Mouse (Mus musculus) thymus, postnatal 0 days (tissue): Measurements from ENCODE around the gene Gnb2. TPM values are rescaled to one million over a fixed set of nuclear protein-coding genes. Genes with fewer than 3 reads are reported as not detected.
A peak's percentile ranks its signal among the peaks of the same experiment; 100 is the strongest.

Source experiments
- DNase-seq: peaks from one replicate; pipeline ENCODE4 v3.0.0-alpha.2; 2015; ENCODE audit warnings: low spot score
- polyA plus RNA-seq: library from polyadenylated mRNA; unstranded; fragments of >200 nt; fragmentation: Nextera tagmentation; extraction: Ambion mirVana; gene quantifications from 2 replicates; pipeline ENCODE4 v1.2.1, GENCODE M21; 2015

The Gnb2 gene
- polyA plus RNA-seq, 1 experiment from 2014 or later, result 451 TPM

- no peak for DNase-seq
These were observed 7.7 kb upstream of the Gnb2 start for GRCm38 (mm10) chr5:137540991-137541390.

DNA sequence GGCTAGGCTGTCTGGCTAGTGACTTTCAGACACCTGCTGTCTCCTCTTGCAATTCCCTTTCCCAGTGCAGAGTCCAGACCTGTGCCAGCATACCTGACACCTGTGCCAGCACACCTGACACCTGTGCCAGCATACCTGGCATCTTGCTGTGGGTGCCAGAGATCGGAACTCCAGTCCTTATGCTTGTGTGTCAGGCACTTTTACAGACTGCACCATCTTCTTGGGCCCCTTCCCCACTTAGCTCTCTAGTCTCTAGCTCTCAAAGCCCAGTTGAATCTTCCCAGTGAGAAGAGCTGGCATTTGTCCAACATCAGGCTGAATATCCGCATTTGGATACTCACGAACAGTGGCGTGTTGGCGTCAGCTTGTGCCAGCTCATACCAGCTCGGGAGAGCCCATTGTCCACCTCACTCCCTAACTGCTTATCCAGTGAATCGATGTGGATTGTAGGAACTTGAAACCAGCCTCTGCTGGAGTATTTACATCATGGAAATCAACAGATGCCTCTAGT is 6.0 kb upstream of the Gnb2 start:
- no peak for DNase-seq

GRCm38 (mm10) chr5:137537461-137537860 is 4.2 kb upstream of the Gnb2 start:
- no peak for DNase-seq

- no peak for DNase-seq
These were observed 2.0 kb upstream of the Gnb2 start for GRCm38 (mm10) chr5:137535318-137535717.

DNA sequence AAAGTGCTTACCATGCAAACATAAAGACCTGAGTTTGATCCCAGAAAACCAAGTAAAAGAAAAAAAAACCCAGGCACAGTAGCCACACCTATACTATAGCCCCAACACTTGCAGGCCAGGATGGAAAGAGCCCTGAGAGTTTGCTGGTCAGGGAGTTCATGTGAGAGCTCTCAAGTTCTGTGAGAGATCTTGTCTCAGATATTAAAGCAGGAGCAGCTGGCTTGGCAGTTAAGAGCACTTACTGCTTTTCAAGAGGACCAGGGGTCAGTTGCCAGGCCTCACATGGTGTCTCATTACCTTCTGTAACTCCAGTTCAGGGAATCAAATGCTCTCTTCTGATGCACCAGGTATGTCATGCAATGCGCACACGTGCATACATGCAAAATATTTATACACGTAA is 1.5 kb upstream of the Gnb2 start:
- DNase-seq, result no peak

DNA sequence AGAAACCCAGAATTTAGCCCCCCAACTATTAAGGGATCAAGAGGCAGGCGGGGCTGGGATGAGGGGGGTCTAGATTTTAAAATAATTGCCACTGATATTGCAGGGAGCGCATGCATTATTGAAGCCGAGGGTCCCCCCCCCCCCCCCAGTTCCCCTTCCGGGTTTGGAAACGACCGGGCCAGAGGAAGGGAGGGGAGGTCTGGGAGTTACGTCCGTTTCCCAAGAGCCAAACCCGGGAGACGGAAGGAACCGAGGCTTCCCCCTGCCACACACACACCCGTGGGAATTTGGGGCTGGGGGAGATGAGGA is 548 bp downstream of the Gnb2 start:
- DNase-seq, result no peak

DNA sequence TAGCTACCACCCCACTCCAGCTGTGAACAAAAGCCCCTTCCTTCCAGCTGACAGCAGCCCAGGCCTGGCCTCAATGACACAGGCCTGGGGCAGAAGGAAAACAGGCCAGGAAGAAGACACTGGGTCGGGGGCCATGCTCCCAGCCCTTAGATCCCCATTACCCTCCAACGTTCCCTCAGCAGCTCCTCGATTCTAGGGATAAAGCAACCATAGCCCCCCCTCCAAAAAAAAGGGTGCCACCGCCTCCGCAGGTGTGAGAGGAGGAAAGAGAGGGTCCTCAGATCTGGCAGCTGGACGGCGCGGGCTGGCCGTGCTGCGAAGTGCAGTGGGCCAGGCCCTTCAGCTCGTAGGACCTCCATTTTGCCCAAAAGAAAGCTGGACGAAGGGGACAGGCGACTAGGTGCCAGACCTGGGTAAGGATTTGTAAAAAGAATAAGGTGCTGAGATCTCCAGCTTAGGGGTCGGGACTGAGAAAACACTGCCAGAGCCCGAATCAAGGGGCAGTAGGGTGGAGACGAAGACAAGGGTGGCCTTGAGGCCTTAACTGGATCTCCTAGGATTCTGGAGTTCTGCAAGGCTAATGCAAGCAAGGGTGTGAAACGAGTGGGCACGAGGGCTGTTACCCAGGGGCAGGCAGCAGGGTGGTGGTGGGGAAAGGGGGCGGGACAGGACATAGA is 1.0 kb downstream of the Gnb2 start:
- DNase-seq, result no peak

DNA sequence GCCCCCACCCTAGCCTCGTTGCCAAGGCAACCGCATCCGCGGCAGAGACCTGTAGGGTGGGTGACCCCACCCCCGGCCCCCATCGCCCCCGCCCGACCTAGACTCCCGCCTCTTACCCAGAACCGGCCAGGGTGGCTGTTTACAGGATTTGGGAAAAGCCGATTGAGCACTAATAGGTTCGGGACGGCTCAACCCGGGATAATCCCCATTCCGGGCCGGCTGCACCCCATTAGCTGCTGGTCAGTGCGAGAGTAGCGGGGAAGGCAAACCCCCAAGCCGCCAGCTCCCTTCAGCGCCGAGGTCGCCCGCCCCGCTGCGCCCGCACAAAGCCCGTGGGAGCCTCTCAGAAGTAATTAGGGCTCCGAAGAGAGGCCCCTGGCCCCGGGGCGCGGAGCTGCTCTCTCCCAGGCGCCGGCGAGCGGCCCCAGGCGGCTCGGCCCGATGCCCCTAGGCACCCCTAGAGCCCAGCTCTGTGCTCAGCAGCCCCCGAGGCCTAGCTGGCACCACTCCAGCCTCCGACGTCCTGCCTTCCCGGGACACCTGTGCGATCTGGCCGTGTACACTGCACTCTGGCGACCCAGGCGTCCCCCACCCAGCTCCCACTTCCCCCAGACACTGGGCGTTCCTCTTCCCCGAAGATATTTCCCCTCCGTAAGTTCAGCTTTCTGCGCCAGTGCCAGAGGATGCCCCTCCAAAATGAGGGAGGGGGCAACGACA is 1.7 kb downstream of the Gnb2 start:
- DNase-seq, result no peak

DNA sequence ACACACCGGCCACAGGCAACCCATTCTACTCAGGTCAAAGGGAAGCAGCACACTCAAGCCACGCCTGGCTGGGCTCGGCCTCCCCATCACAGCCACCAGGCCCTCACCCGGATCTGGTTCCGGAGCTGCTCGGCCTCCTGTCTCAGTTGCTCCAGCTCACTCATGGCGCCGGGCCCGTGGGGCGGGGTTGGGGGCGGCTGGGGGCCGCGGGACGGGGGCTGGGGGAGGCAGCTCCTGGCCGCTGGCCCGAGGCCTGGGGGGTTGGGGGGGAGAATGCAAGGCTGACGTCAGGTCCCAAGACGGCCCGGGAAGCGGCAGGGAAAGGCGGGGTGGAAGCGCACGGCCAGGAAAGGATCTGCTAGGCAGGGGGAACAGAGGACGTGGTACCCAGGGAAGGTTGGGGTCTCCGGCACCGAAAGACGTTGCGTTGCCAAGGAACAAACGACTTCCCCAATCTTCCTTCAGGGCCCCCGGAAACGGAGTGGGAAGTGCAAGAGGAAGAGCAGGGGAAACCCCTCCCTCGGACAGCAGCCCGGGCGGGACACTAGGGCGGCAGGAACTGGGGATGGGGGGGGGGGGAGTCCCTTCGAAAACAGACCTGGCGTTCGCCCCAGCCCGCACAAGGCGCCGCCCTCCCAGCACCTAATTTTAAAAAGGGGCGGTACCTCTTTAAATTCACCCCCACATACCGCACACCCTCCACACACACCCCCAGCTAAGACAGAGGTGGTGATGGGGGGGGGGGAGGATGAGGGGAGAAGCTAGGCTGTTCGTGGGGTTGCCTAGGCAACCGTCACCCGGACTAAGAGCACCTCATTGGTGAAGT is 2.5 kb downstream of the Gnb2 start:
- peak; percentile 80 for DNase-seq

DNA sequence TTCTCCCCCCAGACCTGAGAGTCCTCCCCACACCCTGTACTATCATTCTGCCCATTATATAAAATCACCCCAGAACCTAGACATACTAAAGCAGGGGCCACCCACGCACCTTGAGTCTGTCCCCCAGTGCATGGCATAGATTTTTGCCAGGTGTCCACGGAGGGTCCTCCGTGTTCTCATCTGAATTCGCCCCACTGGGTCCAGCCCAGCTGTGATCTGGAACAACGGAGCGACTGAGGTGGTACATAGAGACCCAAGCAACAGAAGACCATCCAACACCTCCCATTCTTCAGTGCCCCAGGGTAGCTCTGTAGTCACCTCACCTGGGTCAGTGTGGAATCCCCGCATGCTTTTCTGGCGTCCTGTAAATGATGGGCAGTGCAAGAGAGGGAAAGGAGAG is 3.2 kb downstream of the Gnb2 start:
- DNase-seq, result no peak

DNA sequence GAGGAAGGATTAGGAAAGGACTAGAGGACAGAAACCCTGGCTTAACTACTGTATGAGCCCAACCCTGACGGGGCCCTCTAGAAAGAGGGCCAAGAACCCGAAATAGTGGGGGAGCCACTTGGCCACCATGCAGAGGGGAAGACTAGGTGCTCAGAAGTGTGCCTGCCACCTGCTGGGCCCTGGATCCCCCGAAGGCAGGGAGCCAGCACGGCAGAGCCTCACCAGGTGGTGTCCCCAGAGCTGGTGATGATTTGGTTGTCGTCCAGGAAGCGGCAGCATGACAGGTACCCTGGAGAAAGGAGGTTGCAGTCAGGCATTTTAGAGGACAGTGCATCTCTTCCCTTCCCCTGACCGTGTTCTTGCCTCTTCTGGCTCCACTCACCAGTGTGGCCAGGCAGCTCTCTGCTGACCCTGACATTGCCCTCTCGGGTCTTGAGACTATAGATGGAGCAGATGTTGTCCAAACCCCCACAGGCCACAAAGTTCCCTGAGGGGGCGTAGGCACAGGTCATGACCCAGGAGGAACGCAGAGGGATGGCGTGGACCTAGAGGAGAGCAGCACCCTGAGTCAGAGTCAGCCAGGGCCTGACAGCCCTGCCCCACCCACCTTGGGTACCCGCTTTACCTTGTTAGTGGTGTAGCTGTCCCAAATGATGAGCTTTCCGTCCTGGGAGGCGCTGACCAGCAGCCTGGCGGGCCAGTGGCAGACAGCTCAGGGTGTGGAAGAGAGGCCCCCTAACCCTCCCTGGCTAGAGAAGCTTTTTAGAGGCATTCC is 3.9 kb downstream of the Gnb2 start:
- no peak for DNase-seq

- no peak for DNase-seq
These were observed 4.9 kb downstream of the Gnb2 start for GRCm38 (mm10) chr5:137528247-137528968.

- no peak for DNase-seq
These were observed 5.9 kb downstream of the Gnb2 start for GRCm38 (mm10) chr5:137527413-137527812.

DNA sequence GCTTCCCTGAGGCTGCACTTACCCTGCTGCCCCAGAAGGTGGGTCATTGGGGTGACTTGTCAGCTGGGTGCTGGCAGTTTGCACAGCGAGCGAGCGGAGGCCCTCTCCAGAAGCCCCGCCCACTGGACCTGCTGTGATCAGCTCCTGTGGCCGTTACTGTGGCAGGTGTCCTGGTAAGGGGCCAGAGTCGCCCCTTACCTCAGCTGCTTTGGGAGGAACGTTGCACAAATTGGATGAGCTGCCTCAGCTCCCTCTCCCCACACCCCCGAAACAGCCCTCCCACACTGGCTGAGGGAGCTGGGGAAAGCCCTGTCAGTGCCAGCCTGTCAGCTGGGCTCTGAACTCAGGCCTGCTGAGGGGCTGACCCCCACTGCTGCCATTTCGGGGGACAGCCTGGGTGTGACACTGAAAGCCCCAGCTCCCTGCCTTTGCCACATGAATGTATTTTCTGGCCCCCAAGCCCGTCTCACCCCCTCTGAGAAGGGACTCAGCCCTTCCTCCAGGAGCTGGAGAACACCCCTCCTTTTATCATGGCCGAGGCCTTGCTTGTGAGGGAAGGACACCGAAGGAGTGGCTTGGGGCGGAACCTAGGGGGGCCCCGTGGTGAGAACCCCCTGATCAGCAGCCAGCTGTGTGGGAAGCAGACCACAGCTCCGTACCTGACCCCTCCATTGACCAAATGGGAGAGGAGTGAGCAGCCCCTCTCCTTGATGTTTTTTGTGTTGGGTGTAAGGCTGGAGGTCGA is 6.9 kb downstream of the Gnb2 start:
- DNase-seq, result peak; percentile 42

DNA sequence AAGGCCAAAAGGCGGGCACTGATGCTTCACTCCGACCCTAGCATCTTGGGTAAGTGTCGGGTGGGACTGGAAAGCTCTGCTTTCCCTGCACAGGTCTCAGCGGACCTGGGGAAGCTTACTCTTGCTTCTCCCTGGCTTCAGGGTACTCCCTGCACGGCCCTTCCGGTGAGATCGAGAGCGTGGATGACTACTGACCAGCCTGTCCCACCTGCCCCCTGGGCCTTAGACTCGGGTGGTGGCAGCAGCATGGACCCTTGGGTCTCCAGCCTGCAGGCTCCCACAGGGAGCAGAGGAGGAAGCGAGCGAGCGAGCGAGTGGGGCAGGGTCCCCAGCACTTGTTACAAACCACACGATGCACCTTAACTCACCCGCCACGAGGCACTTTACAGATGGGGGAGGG is 7.8 kb downstream of the Gnb2 start:
- no peak for DNase-seq

GRCm38 (mm10) chr5:137524671-137525070 is 8.6 kb downstream of the Gnb2 start:
- DNase-seq, result no peak

DNA sequence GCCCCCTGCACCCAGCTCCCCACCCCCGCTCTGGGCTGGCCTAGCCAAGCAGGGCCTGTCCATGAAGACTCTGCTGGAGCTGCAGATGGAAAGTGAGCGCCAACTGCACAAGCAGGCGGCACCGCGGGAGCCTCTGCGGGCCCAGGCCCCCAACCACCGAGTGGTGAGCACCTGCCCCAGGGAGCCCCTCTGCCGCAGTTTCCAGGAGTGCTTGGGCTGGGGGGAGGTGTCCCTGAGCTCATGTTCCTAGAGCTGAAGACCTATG is 9.1 kb downstream of the Gnb2 start:
- DNase-seq, result no peak

DNA sequence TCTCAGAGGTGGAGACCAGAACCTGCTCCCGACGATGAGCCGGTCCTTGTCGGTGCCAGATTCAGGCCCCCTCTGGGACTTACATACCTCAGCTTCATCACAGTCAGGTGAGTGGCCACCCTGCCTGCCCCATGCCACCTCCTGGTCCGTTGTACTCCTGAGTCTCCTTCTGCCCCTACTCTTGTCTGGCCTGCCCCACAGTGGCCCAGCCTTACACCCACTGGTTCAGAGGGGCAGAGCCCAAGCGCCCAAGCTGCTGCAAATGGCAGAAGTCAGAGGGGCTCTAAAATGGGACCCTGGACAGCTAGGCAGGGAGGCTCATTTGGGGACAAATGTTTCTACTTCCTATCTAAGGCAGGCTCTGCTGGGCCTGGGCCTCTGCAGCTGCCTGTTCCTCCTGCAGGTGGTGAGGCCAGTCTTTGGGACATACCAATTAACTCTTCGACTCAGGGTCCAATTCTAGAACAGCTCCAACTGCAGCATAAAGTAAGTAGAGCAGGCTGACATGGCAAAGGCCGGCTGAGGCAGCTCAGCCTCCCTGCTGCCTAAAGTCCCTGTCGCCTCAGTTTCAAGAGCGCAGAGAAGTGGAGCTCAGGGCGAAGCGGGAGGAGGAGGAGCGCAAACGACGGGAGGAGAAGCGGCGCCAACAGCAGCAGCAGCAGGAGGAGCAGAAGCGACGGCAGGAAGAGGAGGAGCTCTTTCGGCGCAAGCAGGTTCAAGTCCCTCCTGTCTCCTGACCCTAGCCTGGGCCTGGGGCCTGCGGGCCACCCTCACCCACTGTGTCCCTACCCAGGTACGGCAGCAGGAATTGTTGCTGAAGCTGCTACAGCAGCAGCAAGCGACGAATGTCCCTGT is 9.7 kb downstream of the Gnb2 start:
- no peak for DNase-seq

DNA sequence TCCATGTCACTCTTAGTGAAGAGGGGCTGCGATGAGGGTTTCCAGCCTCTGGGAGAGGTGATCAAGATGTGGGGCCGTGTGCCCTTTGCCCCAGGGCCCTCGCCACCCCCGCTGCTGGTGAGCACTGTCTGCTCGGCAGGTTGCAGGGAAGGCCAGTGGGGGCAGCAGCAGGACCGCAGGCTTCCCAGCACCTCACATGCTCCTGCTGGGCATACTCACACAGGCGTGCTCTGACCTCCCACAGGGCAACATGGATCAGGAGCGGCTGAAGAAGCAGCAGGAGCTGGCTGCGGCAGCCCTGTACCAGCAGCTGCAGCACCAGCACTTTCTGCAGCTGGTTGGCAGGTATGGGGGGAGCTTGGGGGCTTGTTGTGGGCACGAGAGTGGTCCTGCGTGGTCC is 10.6 kb downstream of the Gnb2 start:
- no peak for DNase-seq
